Mouse (Mus musculus): Measurements from ENCODE around the gene Nrxn3. TPM values are rescaled to one million over a fixed set of nuclear protein-coding genes. Genes with fewer than 3 reads are reported as not detected.
A peak's percentile ranks its signal among the peaks of the same experiment; 100 is the strongest.

Gene Nrxn3
- polyA plus RNA-seq, 1 experiment from 2014 or later = 87.0 TPM

GRCm38 (mm10) chr12:89742796-89743195 is 1020.1 kb downstream of the Nrxn3 start:
- H3K4me1 ChIP-seq (ENCODE audit: control insufficient read depth, insufficient read depth, low read length) = no peaks in the 10 kb centered on the region
- ATAC-seq = no peak
- H3K4me2 ChIP-seq (ENCODE audit: low read length) = no peak overlapping the region
- H3K36me3 ChIP-seq (ENCODE audit: control insufficient read depth, insufficient read depth, low read length) = no peaks in the 10 kb centered on the region
- no peak overlapping the region for H3K9ac ChIP-seq (ENCODE audit: low read depth, low read length)
- no peak overlapping the region for H3K27ac ChIP-seq (ENCODE audit: low read length)
- 95% methylated on average over 2 of the region's 2 CpGs for whole genome bisulfite sequencing
- H3K4me3 ChIP-seq (ENCODE audit: low read depth, low read length) = no peak overlapping the region
- no peaks in the 10 kb centered on the region for H3K27me3 ChIP-seq (ENCODE audit: control insufficient read depth, insufficient read depth, low read depth, low read length)
- no peaks in the 10 kb centered on the region for H3K9me3 ChIP-seq (replicated peaks; ENCODE audit: control insufficient read depth, low read length, poor library complexity, severe bottlenecking)

GRCm38 (mm10) chr12:89764191-89765082 is 1041.8 kb downstream of the Nrxn3 start:
- Histone ChIP-seq H3K4me1 (ENCODE audit: control insufficient read depth, insufficient read depth, low read length) (peaks cover 9% of the 10 kb centered on the region; the same call in 1 of the 2 replicates), H3K36me3 (ENCODE audit: control insufficient read depth, insufficient read depth, low read length) (no peaks in the 10 kb centered on the region), H3K27ac (ENCODE audit: low read length) (no peak overlapping the region), H3K27me3 (ENCODE audit: control insufficient read depth, insufficient read depth, low read depth, low read length) (no peaks in the 10 kb centered on the region), H3K9ac (ENCODE audit: low read depth, low read length) (no peak overlapping the region), H3K9me3 (replicated peaks; ENCODE audit: control insufficient read depth, low read length, poor library complexity, severe bottlenecking) (no peaks in the 10 kb centered on the region), H3K4me2 (ENCODE audit: low read length) (no peak overlapping the region), H3K4me3 (ENCODE audit: low read depth, low read length) (no peak overlapping the region)
- ATAC-seq = peak; percentile 77
- 35% methylated on average over 10 of the region's 10 CpGs for WGBS

GRCm38 (mm10) chr12:89765179-89765578 is 1042.5 kb downstream of the Nrxn3 start:
- Histone ChIP-seq H3K27ac (ENCODE audit: low read length) (no peak overlapping the region), H3K4me3 (ENCODE audit: low read depth, low read length) (no peak overlapping the region), H3K27me3 (ENCODE audit: control insufficient read depth, insufficient read depth, low read depth, low read length) (no peaks in the 10 kb centered on the region), H3K4me2 (ENCODE audit: low read length) (no peak overlapping the region), H3K9ac (ENCODE audit: low read depth, low read length) (no peak overlapping the region), H3K36me3 (ENCODE audit: control insufficient read depth, insufficient read depth, low read length) (no peaks in the 10 kb centered on the region), H3K9me3 (replicated peaks; ENCODE audit: control insufficient read depth, low read length, poor library complexity, severe bottlenecking) (no peaks in the 10 kb centered on the region), H3K4me1 (ENCODE audit: control insufficient read depth, insufficient read depth, low read length) (peaks cover 9% of the 10 kb centered on the region; the same call in 1 of the 2 replicates)
- 37% methylated on average over 2 of the region's 2 CpGs for WGBS
- no peak for ATAC-seq

GRCm38 (mm10) chr12:89788794-89789193 is 1066.1 kb downstream of the Nrxn3 start:
- no peak overlapping the region for H3K9ac ChIP-seq (ENCODE audit: low read depth, low read length)
- no peaks in the 10 kb centered on the region for H3K27me3 ChIP-seq (ENCODE audit: control insufficient read depth, insufficient read depth, low read depth, low read length)
- 80% methylated on average over 3 of the region's 3 CpGs for WGBS
- no peak overlapping the region for H3K4me2 ChIP-seq (ENCODE audit: low read length)
- no peak overlapping the region for H3K4me3 ChIP-seq (ENCODE audit: low read depth, low read length)
- no peak overlapping the region for H3K27ac ChIP-seq (ENCODE audit: low read length)
- no peak for ATAC-seq
- no peaks in the 10 kb centered on the region for H3K4me1 ChIP-seq (ENCODE audit: control insufficient read depth, insufficient read depth, low read length)
- H3K9me3 ChIP-seq (replicated peaks; ENCODE audit: control insufficient read depth, low read length, poor library complexity, severe bottlenecking) = no peaks in the 10 kb centered on the region
- no peaks in the 10 kb centered on the region for H3K36me3 ChIP-seq (ENCODE audit: control insufficient read depth, insufficient read depth, low read length)

- Histone ChIP-seq H3K27me3 (ENCODE audit: control insufficient read depth, insufficient read depth, low read depth, low read length) (no peaks in the 10 kb centered on the region), H3K9me3 (replicated peaks; ENCODE audit: control insufficient read depth, low read length, poor library complexity, severe bottlenecking) (no peaks in the 10 kb centered on the region), H3K4me3 (ENCODE audit: low read depth, low read length) (no peak overlapping the region), H3K27ac (ENCODE audit: low read length) (no peak overlapping the region), H3K4me2 (ENCODE audit: low read length) (no peak overlapping the region), H3K36me3 (ENCODE audit: control insufficient read depth, insufficient read depth, low read length) (no peaks in the 10 kb centered on the region), H3K9ac (ENCODE audit: low read depth, low read length) (no peak overlapping the region), H3K4me1 (ENCODE audit: control insufficient read depth, insufficient read depth, low read length) (no peaks in the 10 kb centered on the region)
- WGBS = 92% methylated on average over 1 of the region's 1 CpGs
- ATAC-seq = no peak
Observed at GRCm38 (mm10) chr12:89789981-89790380, 1067.3 kb downstream of the Nrxn3 start.

GRCm38 (mm10) chr12:89791829-89792228 is 1069.2 kb downstream of the Nrxn3 start:
- Histone ChIP-seq H3K4me3 (ENCODE audit: low read depth, low read length) (no peak overlapping the region), H3K36me3 (ENCODE audit: control insufficient read depth, insufficient read depth, low read length) (no peaks in the 10 kb centered on the region), H3K4me2 (ENCODE audit: low read length) (no peak overlapping the region), H3K9ac (ENCODE audit: low read depth, low read length) (no peak overlapping the region), H3K4me1 (ENCODE audit: control insufficient read depth, insufficient read depth, low read length) (no peaks in the 10 kb centered on the region), H3K27ac (ENCODE audit: low read length) (no peak overlapping the region), H3K27me3 (ENCODE audit: control insufficient read depth, insufficient read depth, low read depth, low read length) (no peaks in the 10 kb centered on the region), H3K9me3 (replicated peaks; ENCODE audit: control insufficient read depth, low read length, poor library complexity, severe bottlenecking) (no peaks in the 10 kb centered on the region)
- 82% methylated on average over 3 of the region's 3 CpGs for WGBS
- ATAC-seq = no peak

- WGBS = 94% methylated on average over 6 of the region's 6 CpGs
- no peak overlapping the region for H3K9ac ChIP-seq (ENCODE audit: low read depth, low read length)
- ATAC-seq = no peak
- H3K4me2 ChIP-seq (ENCODE audit: low read length) = no peak overlapping the region
- H3K4me3 ChIP-seq (ENCODE audit: low read depth, low read length) = no peak overlapping the region
- H3K27ac ChIP-seq (ENCODE audit: low read length) = no peak overlapping the region
- no peaks in the 10 kb centered on the region for H3K27me3 ChIP-seq (ENCODE audit: control insufficient read depth, insufficient read depth, low read depth, low read length)
- H3K36me3 ChIP-seq (ENCODE audit: control insufficient read depth, insufficient read depth, low read length) = no peaks in the 10 kb centered on the region
- no peaks in the 10 kb centered on the region for H3K9me3 ChIP-seq (replicated peaks; ENCODE audit: control insufficient read depth, low read length, poor library complexity, severe bottlenecking)
- no peaks in the 10 kb centered on the region for H3K4me1 ChIP-seq (ENCODE audit: control insufficient read depth, insufficient read depth, low read length)
Observed at GRCm38 (mm10) chr12:89794741-89795140, 1072.1 kb downstream of the Nrxn3 start.

- no peak for ATAC-seq
- no peaks in the 10 kb centered on the region for H3K4me1 ChIP-seq (ENCODE audit: control insufficient read depth, insufficient read depth, low read length)
- 60% methylated on average over 3 of the region's 3 CpGs for WGBS
- no peaks in the 10 kb centered on the region for H3K9me3 ChIP-seq (replicated peaks; ENCODE audit: control insufficient read depth, low read length, poor library complexity, severe bottlenecking)
- no peaks in the 10 kb centered on the region for H3K27me3 ChIP-seq (ENCODE audit: control insufficient read depth, insufficient read depth, low read depth, low read length)
- no peak overlapping the region for H3K27ac ChIP-seq (ENCODE audit: low read length)
- no peak overlapping the region for H3K9ac ChIP-seq (ENCODE audit: low read depth, low read length)
- H3K4me2 ChIP-seq (ENCODE audit: low read length) = no peak overlapping the region
- no peaks in the 10 kb centered on the region for H3K36me3 ChIP-seq (ENCODE audit: control insufficient read depth, insufficient read depth, low read length)
- no peak overlapping the region for H3K4me3 ChIP-seq (ENCODE audit: low read depth, low read length)
Observed at GRCm38 (mm10) chr12:89808217-89808616, 1085.5 kb downstream of the Nrxn3 start.

- no peaks in the 10 kb centered on the region for H3K9me3 ChIP-seq (replicated peaks; ENCODE audit: control insufficient read depth, low read length, poor library complexity, severe bottlenecking)
- H3K4me3 ChIP-seq (ENCODE audit: low read depth, low read length) = no peak overlapping the region
- no peak for ATAC-seq
- no peak overlapping the region for H3K27ac ChIP-seq (ENCODE audit: low read length)
- WGBS = 91% methylated on average over 5 of the region's 5 CpGs
- H3K36me3 ChIP-seq (ENCODE audit: control insufficient read depth, insufficient read depth, low read length) = no peaks in the 10 kb centered on the region
- H3K9ac ChIP-seq (ENCODE audit: low read depth, low read length) = no peak overlapping the region
- no peaks in the 10 kb centered on the region for H3K27me3 ChIP-seq (ENCODE audit: control insufficient read depth, insufficient read depth, low read depth, low read length)
- peaks cover 4% of the 10 kb centered on the region; the same call in 1 of the 2 replicates for H3K4me1 ChIP-seq (ENCODE audit: control insufficient read depth, insufficient read depth, low read length)
- no peak overlapping the region for H3K4me2 ChIP-seq (ENCODE audit: low read length)
Observed at GRCm38 (mm10) chr12:89810146-89810545, 1087.5 kb downstream of the Nrxn3 start.
